Mouse (Mus musculus) stomach, postnatal 0 days (tissue): ENCODE results near the gene Nfia.

ENCODE experiments used
- CTCF ChIP-seq: IDR thresholded peaks from 2 replicates; pipeline ENCODE4 v1.5.1; 2016; ENCODE audit warnings: antibody characterized with exemption, low read depth, mild to moderate bottlenecking, moderate library complexity
- EP300 ChIP-seq: optimal IDR thresholded peaks from 2 replicates; pipeline ENCODE3; 2016; ENCODE audit warnings: antibody characterized with exemption

DNA sequence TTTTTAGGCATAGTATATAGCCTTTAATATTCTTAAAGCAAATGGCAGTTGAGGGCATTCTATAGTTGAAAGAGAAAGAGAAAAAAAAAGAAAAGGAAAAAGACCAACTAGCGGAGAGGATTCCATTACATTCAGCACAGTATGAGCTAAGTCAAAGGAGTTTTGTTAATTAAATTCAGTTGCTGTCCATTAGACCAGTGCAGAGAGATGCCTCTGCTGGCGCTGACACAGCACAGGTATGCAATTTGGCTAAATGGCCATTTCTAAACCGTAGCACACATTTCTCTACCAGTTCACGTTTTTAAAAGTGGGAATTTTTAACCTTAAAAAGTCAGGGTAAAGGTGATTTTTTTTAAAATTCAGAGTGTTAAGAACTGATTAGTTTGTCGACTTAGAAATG, 32.1 kb downstream of the Nfia start:
- no peak for TF ChIP-seq CTCF
- no peak for TF ChIP-seq EP300
